Mouse (Mus musculus) monocyte, adult 2 months (primary cell): ENCODE results near the gene Tmem86a.
A peak's percentile ranks its signal among the peaks of the same experiment; 100 is the strongest.

Experiments
- DNase-seq, 2 experiments: peaks; one replicate each; pipeline ENCODE4 v3.0.0; 2022; ENCODE audit warnings: low spot score in 2 of 2, low read depth in 1 of 2

Gene Tmem86a

GRCm38 (mm10) chr7:47050366-47050765 lies at the start of gene Tmem86a:
Gene Tmem86a (plus strand): TSS chr7:47050601.
- DNase-seq = peak; percentile 77 to 89

GRCm38 (mm10) chr7:47000644-47000983 lies 49.8 kb upstream of the Tmem86a start:
- no peak for DNase-seq

- DNase-seq = no peak
These were observed 49.1 kb upstream of the Tmem86a start for GRCm38 (mm10) chr7:47001125-47001899.

GRCm38 (mm10) chr7:47001900-47002275 lies 48.5 kb upstream of the Tmem86a start:
- DNase-seq = no peak

GRCm38 (mm10) chr7:47003411-47004115 lies 46.8 kb upstream of the Tmem86a start:
- no peak for DNase-seq

GRCm38 (mm10) chr7:47007109-47007780 lies 43.2 kb upstream of the Tmem86a start:
- DNase-seq = no peak

- DNase-seq = no peak
These were observed 42.6 kb upstream of the Tmem86a start for GRCm38 (mm10) chr7:47007818-47008167.

GRCm38 (mm10) chr7:47008168-47008993 lies 42.0 kb upstream of the Tmem86a start, which contains the start of gene Spty2d1:
Gene Spty2d1 (minus strand): TSS chr7:47008411.
- peak; percentile 98 to 99 for DNase-seq

GRCm38 (mm10) chr7:47013131-47013767 lies 37.2 kb upstream of the Tmem86a start:
- no peak for DNase-seq

GRCm38 (mm10) chr7:47014564-47015389 lies 35.6 kb upstream of the Tmem86a start:
- DNase-seq = peak in 1 of 2 experiments; percentile 25

- peak; percentile 58 for DNase-seq
These were observed 34.9 kb upstream of the Tmem86a start for GRCm38 (mm10) chr7:47015390-47016065.

- no peak for DNase-seq
These were observed 33.8 kb upstream of the Tmem86a start for GRCm38 (mm10) chr7:47016602-47017001.

GRCm38 (mm10) chr7:47017146-47017545 lies 33.3 kb upstream of the Tmem86a start:
- no peak for DNase-seq

GRCm38 (mm10) chr7:47019641-47020040 lies 30.8 kb upstream of the Tmem86a start:
- no peak for DNase-seq

GRCm38 (mm10) chr7:47020956-47021355 lies 29.4 kb upstream of the Tmem86a start:
- no peak for DNase-seq

GRCm38 (mm10) chr7:47022482-47022881 lies 27.9 kb upstream of the Tmem86a start:
- peak; percentile 48 to 61 for DNase-seq

GRCm38 (mm10) chr7:47023530-47023929 lies 26.9 kb upstream of the Tmem86a start:
- peak; percentile 62 to 84 for DNase-seq

GRCm38 (mm10) chr7:47024454-47024853 lies 25.9 kb upstream of the Tmem86a start:
- DNase-seq = no peak

GRCm38 (mm10) chr7:47025429-47025828 lies 25.0 kb upstream of the Tmem86a start:
- DNase-seq = no peak
